Mouse (Mus musculus) embryonic fibroblast, embryonic 13.5 days (primary cell): ENCODE measurements around the gene 6030468B19Rik. TPM values are rescaled to one million over a fixed set of nuclear protein-coding genes. Genes with fewer than 3 reads are reported as not detected.

Experiments used
- H3K27ac ChIP-seq: 2 replicates; pipeline ENCODE4 v1.5.1; 2012; ENCODE audit warnings: low read length, control low read depth, inconsistent platforms; ENCODE audit not compliant: insufficient read depth
- H3K4me1 ChIP-seq: 2 replicates; pipeline ENCODE4 v1.6.1; 2011; ENCODE audit warnings: low read length; ENCODE audit not compliant: control insufficient read depth, insufficient read depth
- H3K4me3 ChIP-seq: 2 replicates; pipeline ENCODE4 v1.5.1; 2011; ENCODE audit warnings: mild to moderate bottlenecking, control low read depth, low read length; ENCODE audit not compliant: insufficient read depth
- CTCF ChIP-seq: IDR thresholded peaks from 2 replicates; pipeline ENCODE4 v1.5.1; 2011; ENCODE audit warnings: mild to moderate bottlenecking, control low read depth, low read length, moderate library complexity, borderline replicate concordance; ENCODE audit not compliant: insufficient read depth
- POLR2A ChIP-seq: IDR thresholded peaks from 2 replicates; pipeline ENCODE4 v1.6.1; 2011; ENCODE audit warnings: low read depth, mild to moderate bottlenecking, control low read depth, low read length, moderate library complexity
- polyA plus RNA-seq: library from polyadenylated mRNA; stranded (reverse); fragments of >200 nt; gene quantifications from 2 replicates; pipeline ENCODE4 v1.2.4, GENCODE M21; 2011; ENCODE audit warnings: low read depth; ENCODE audit not compliant: missing spikeins, insufficient read length

The 6030468B19Rik gene
- polyA plus RNA-seq, 1 experiment, result not detected

DNA sequence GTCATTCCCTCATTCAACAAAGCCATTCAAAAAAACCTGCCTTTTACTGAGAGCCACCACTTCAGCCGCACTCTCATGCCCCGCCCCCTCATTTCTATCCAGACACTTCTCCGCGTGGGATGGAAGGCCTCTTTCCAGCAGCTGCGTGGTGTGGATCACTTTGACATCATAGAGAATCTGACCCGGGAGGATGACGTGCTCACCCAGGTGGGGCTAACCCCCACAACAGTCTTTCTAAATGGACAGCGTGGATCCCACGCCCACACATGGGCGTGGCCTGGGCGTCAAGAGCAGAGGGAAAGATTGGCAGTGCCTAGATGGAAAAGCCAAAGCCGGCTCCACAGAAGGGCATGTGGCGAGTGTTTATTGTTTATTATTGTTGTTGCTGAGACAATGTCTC lies 38.8 kb downstream of the 6030468B19Rik start:
- no peak overlapping the region for H3K27ac ChIP-seq
- no peaks in the 10 kb centered on the region for H3K4me1 ChIP-seq
- TF ChIP-seq POLR2A (no peak), CTCF (no peak)
- H3K4me3 ChIP-seq, result no peak overlapping the region

- H3K4me1 ChIP-seq, result peaks cover 4% of the 10 kb centered on the region; the same call in 1 of the 2 replicates
- H3K27ac ChIP-seq, result no peak overlapping the region
- TF ChIP-seq CTCF, result no peak
- TF ChIP-seq POLR2A, result no peak
- H3K4me3 ChIP-seq, result no peak overlapping the region
Observed at GRCm38 (mm10) chr11:117838572-117838971, 41.1 kb downstream of the 6030468B19Rik start.

- TF ChIP-seq POLR2A (no peak), CTCF (no peak)
- H3K4me1 ChIP-seq, result peaks cover 4% of the 10 kb centered on the region; the same call in 1 of the 2 replicates
- H3K27ac ChIP-seq, result no peak overlapping the region
- no peak overlapping the region for H3K4me3 ChIP-seq
Observed at GRCm38 (mm10) chr11:117839021-117839420, 41.6 kb downstream of the 6030468B19Rik start.

DNA sequence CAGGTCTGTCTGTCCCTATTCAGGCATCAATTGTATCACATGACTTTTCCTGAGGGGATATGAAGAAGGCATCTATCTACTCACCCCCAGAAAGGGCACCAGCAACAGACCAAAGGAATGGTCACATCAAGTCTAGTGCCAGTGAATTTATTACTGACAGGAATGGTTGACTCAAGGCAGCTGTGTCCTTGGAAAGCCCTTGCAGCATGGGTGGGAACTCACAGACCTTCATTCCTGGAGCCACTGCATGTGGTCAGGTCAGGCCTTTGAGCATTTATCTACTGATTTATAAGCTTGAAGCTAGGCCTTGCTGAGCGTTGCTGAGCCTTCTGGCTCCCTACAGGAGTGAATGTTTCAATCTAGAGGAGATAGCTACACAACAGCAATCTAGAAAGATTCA lies 43.5 kb downstream of the 6030468B19Rik start:
- Histone ChIP-seq H3K4me1 (peaks cover 4% of the 10 kb centered on the region; the same call in 1 of the 2 replicates), H3K27ac (no peak overlapping the region), H3K4me3 (no peak overlapping the region)
- TF ChIP-seq POLR2A (no peak), CTCF (no peak)

GRCm38 (mm10) chr11:117843434-117843833 lies 46.0 kb downstream of the 6030468B19Rik start:
- Histone ChIP-seq H3K4me1 (peaks cover 4% of the 10 kb centered on the region; the same call in 1 of the 2 replicates), H3K27ac (peak overlapping the region; percentile 91), H3K4me3 (no peak overlapping the region)
- TF ChIP-seq POLR2A (no peak), CTCF (no peak)

- Histone ChIP-seq H3K4me3 (no peak overlapping the region), H3K27ac (no peak overlapping the region), H3K4me1 (peaks cover 4% of the 10 kb centered on the region; the same call in 1 of the 2 replicates)
- no peak for TF ChIP-seq CTCF
- no peak for TF ChIP-seq POLR2A
Observed at GRCm38 (mm10) chr11:117844997-117845396, 47.5 kb downstream of the 6030468B19Rik start.

DNA sequence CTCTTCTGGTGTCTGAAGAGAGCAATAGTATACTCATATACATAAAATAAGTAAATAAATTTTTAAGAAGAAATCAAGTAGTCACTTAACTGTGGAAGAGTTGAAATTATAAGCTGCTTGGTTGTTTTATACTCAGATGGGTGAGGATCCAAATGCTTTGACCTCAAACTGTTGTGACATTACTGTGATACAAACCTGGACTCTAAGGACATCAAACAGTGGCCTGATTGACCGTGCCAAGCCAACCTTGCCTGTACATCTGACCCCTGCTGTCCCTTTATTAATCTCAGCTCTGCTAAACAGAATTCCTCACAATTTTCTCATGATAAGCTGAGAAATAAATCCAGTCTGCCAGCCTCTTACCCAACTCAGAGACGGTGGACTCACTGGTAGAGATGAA lies 48.2 kb downstream of the 6030468B19Rik start:
- H3K27ac ChIP-seq, result no peak overlapping the region
- TF ChIP-seq CTCF (no peak), POLR2A (no peak)
- no peak overlapping the region for H3K4me3 ChIP-seq
- peaks cover 8% of the 10 kb centered on the region; the same call in 1 of the 2 replicates for H3K4me1 ChIP-seq

- Histone ChIP-seq H3K4me1 (peaks cover 8% of the 10 kb centered on the region; the same call in 1 of the 2 replicates), H3K4me3 (no peak overlapping the region), H3K27ac (no peak overlapping the region)
- no peak for TF ChIP-seq POLR2A
Observed at GRCm38 (mm10) chr11:117846640-117847039, 49.2 kb downstream of the 6030468B19Rik start.

- Histone ChIP-seq H3K27ac (peak overlapping the region; percentile 82), H3K4me1 (peaks cover 8% of the 10 kb centered on the region; the same call in 1 of the 2 replicates), H3K4me3 (peak overlapping the region; percentile 59)
- TF ChIP-seq POLR2A, result no peak; the same call in 1 of the 2 replicates
- TF ChIP-seq CTCF, result no peak
Observed at GRCm38 (mm10) chr11:117847593-117848215, 50.2 kb downstream of the 6030468B19Rik start.

GRCm38 (mm10) chr11:117848271-117848984 lies 51.0 kb downstream of the 6030468B19Rik start:
- no peak for TF ChIP-seq CTCF
- peak; percentile 47 for TF ChIP-seq POLR2A
- H3K4me3 ChIP-seq, result peak overlapping the region; percentile 59
- peaks cover 4% of the 10 kb centered on the region; the same call in 1 of the 2 replicates for H3K4me1 ChIP-seq
- H3K27ac ChIP-seq, result peak overlapping the region; percentile 82
